Mouse (Mus musculus) left cerebral cortex, postnatal 25 days (tissue): ENCODE data around the gene Rftn2. TPM values are rescaled to one million over a fixed set of nuclear protein-coding genes. Genes with fewer than 3 reads are reported as not detected.

Experiments used
- DNase-seq, 2 experiments: peaks; one replicate each; pipeline ENCODE4 v3.0.0; 2022; ENCODE audit warnings: low spot score in 2 of 2, mixed read lengths in 1 of 2
- intact Hi-C: fragments of 180-260 bp; cut with DNase I; formaldehyde crosslinking; loops from one replicate; pipeline ENCODE4 v1.15.1; 2025
- total RNA-seq, 2 experiments: library from RNA; stranded (reverse); gene quantifications; 2 replicates each; pipeline ENCODE4 v1.2.3; 2021

Rftn2 gene
- total RNA-seq, 2 experiments from 2014 or later, result 20.6 to 21.7 TPM

- no peak for DNase-seq
- intact Hi-C loops, result no loop called here
Observed at GRCm38 (mm10) chr1:55213936-55214335, 12.6 kb downstream of the Rftn2 start.

DNA sequence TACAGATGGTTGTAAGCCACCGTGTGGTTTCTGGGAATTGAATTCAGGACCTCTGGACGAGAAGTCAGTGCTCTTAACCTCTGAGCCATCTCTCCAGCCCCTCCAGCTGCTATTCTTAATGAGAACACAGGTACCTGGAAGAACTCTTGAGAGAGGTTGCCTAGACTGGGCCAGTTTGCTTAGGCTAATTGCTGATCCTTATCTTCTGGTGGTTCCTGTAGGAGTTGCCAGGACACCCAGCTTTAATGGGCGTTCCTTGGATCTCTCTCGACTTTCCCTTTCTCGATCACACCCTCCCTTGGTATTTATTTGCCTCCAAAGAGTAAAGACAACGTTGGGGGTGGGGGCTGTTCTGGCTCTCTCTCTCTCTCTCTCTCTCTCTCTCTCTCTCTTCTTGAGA lies 13.1 kb downstream of the Rftn2 start:
- intact Hi-C loops, result no loop called here
- DNase-seq, result no peak

- DNase-seq, result no peak
- intact Hi-C loops, result no loop called here
Observed at GRCm38 (mm10) chr1:55212771-55213170, 13.8 kb downstream of the Rftn2 start.

GRCm38 (mm10) chr1:55211081-55211480 lies 15.5 kb downstream of the Rftn2 start:
- no peak for DNase-seq
- intact Hi-C loops, result no loop called here

- DNase-seq, result no peak
- intact Hi-C loops, result no loop called here
Observed at GRCm38 (mm10) chr1:55210202-55210965, 16.2 kb downstream of the Rftn2 start.

- intact Hi-C loops, result no loop called here
- no peak for DNase-seq
Observed at GRCm38 (mm10) chr1:55208500-55209140, 18.0 kb downstream of the Rftn2 start.

DNA sequence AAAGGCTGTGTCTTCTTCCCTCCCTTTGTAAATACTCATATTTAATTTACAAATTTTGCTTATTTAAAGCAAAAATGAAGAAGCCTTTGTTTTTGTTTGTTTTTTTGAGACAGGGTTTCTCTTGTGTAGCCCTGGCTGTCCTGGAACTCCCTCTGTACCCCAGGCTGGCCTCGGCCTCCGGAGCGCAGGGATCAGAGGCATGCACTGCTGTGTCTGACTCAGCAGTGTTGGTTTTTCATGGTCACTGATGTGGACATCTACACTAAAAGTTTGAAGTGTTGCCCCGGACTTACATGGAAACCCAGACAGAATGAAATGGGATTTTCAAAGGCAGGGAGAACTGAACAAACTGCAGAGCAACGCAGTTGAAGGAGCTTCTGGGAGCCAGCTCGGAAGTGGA lies 19.0 kb downstream of the Rftn2 start:
- intact Hi-C loops, result no loop called here
- DNase-seq, result no peak

DNA sequence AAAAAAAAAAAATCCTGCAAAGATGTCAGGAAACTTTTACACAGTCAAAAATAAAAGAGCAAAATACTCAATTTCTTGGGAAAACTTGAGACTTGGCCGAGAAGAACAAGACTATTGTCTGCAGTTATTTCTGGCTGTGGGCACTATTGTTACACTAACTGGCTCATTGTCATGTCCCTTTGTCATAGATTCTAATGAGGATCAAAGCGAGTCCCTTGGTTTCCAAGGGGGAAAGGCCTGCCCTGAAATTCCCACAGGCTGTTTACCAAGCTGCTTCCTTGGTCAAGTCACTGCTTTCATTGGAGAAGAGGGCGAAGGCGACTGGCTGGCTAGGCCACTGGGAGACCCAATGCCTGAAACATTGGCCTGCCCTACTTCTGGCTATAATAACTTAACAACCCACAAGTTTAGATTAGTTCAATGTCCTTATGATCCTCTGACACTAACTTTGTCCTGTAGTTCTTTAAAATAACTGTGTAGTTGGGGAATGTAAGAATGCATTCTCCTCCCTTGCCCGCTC lies 20.7 kb downstream of the Rftn2 start:
- intact Hi-C loops, result no loop called here
- DNase-seq, result no peak

DNA sequence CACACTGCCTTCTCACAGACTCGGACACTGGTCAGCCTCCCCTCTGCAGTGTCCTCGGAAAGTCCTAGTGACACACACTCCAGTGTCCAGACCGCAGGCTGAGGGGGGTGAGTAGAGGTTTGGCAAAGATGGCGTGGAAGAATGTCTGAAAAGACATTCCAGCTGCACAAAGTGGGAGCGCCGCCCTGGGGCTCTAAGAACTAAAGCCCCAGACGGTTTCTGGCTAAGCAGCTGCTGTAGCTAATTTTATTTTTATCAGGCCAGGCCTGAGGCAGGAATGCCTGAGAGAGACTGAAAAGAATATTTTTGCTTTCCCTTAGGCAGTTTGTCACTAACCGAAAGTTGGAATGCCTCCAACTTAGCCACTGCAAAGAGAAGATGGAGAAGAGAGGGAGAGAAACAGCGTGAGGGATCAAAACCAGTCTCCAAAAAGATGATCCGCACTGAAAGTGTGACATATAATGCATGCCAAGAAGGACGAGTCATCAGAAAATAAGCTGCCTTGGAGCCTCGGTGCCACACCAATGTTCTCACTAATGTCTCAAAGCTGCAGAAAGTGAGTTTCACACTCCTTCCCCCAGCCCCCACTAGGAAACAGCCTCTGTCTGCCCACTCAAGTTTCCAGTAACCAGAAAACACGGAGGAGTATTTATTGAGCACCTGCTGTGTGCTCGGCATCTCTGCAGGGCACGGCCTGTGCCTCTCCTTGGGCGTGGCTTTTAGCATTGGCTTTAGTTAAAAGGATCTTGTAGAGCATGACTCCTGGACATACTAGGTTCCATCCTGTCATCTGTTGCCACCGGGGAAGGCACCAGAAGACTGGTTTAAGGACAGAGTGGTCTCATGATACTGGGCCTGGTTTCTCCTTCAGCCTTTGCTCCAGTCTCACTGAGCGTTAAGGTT lies 24.5 kb downstream of the Rftn2 start:
- DNase-seq, result peak; percentile 56 to 77
- intact Hi-C loops, result loop anchor here (2.0 kb wide), 1 partner anchor 71 kb away; the partner anchor contains the start of gene Mob4

GRCm38 (mm10) chr1:55198719-55199118 lies 27.9 kb downstream of the Rftn2 start:
- no peak for DNase-seq
- intact Hi-C loops, result no loop called here

DNA sequence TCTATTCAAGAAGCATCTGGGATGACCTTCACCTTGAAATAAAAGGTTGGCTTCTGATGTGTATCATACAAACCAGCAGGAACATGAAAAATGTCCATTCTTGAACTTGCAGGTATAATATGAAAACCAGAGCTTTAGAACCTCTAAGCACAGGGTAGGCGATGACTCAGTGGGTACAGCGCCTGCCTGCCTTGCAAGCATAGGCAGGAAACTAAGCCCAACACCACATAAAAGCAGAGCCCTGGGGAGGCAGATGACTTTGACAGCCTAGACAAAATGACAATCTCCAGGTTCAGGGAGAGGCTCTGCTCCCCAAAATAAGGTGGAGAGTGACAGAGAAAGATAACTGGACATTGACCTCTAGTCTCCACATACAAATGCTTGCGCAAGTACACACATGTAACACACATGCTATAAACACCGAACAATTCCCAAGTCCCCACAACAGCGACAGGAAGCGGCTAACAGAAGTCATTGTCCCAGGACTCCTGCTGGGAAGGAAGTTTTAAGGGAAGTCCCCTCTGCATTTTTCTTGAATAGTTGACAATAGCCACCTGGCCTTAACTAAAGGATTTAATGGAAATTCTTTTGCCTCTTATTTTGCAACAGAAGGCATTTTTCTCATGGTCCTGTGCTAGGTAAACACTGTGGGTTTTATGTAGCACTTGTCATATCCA lies 30.1 kb downstream of the Rftn2 start:
- no peak for DNase-seq
- intact Hi-C loops, result no loop called here

GRCm38 (mm10) chr1:55195021-55195420 lies 31.6 kb downstream of the Rftn2 start:
- DNase-seq, result no peak

DNA sequence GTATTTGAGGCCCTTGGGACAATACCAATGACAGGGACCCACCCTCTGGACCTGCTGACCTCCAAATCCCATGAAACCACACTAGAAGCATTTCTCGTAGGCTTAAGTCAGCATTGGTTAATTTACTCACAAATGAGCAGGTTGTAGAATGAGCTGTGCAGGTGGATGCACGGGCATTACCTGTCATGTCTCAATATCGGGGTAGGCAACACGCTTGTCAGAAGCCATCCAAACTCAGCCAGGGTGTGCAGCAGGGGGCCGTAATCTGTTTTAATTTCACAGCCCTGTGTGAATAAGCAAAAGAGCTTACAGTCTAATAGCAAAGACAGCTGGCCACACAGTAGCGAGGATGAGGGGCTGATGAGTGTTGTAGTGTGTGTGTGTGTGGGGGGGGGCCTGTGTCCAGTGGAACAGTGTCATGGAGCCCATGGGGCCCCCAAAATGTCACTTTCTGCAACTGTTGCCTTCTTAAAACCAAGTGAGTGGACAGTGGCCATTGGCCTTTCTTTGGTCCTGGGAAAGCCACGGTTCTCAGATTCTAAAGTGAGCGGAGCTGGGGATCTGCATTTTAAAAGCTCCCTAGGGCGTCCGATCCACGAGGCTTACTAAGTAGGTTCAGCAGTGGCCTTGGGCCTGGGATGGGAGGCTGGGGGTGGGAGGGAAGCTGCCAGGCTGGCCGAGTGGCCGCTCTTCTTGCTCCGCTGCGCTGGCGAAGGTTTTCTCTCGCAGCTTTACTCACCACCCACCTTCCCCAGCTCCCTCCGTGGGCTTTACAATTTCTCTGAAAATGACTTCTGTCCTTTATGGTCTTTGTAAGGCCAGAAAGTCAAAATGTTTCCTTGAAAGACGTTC lies 32.3 kb downstream of the Rftn2 start:
- intact Hi-C loops, result loop anchor here (5.0 kb wide), 1 partner anchor 33 kb away; the partner anchor contains the start of gene Rftn2
- DNase-seq, result no peak

More at GRCm38 (mm10) chr1:55195021-55195420, 31.6 kb downstream of the Rftn2 start:
- intact Hi-C loops, result no loop called here

DNA sequence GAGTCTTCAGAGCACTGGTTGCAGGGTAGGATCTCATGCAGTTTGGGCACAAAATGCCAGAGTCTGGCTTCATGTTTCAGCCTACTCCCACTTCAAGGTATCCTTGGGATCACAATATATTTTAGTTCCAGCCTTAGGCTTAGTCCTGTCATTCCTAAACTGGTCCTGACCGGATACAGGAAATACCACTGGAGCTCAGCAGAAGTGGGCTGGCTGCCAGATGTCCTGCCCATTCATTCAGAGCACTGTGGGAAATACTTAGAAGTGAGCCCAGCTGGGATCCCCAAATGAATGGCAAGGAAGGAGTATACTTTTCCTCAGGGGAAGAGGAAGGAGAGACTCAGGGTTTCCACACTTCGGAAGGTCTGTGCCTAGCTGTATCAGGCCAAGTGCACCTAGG lies 33.3 kb downstream of the Rftn2 start:
- intact Hi-C loops, result loop anchor here (5.0 kb wide), 1 partner anchor 34 kb away; the partner anchor contains the start of gene Rftn2
- no peak for DNase-seq

DNA sequence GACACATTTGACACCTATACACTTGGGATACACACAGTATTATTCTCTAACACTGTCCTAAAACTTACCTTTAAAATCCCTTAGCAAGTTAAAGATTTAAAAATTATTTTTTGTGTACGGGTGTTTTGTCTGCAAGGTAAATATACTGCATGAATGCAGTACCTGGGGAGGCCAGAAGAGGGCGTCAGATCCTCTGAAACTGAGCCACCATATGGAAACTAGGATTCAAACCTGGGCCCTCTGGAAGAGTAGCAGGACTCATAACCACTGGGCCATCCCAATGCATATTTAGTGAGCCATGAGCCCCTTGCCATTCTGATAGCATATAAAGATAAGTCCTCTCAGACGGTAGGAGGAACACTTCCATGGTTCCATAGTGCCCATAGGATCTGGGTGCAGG lies 33.8 kb downstream of the Rftn2 start:
- intact Hi-C loops, result loop anchor here (5.0 kb wide), 1 partner anchor 34 kb away; the partner anchor contains the start of gene Rftn2
- DNase-seq, result no peak

- no peak for DNase-seq
- intact Hi-C loops, result loop anchor here (5.0 kb wide), 1 partner anchor 35 kb away; the partner anchor contains the start of gene Rftn2
Observed at GRCm38 (mm10) chr1:55192015-55192414, 34.6 kb downstream of the Rftn2 start.

- no peak for DNase-seq
- intact Hi-C loops, result no loop called here
Observed at GRCm38 (mm10) chr1:55186592-55187210, 39.9 kb downstream of the Rftn2 start.

- intact Hi-C loops, result no loop called here
- no peak for DNase-seq
Observed at GRCm38 (mm10) chr1:55185718-55186117, 40.9 kb downstream of the Rftn2 start.
